Mouse (Mus musculus) limb, embryonic 12.5 days (tissue): ENCODE measurements around the gene Atp1b2. TPM values are rescaled to one million over a fixed set of nuclear protein-coding genes. Genes with fewer than 3 reads are reported as not detected.
"Not testable (repeated sequence)": the region's sequence is repeated elsewhere in the genome, so short reads cannot be mapped to it uniquely, and the experiment has no call there.

ENCODE experiments used
- ATAC-seq: fragments of 200-750 bp; cut with Nextera tagmentation; 2 replicates; pipeline ENCODE4 v1.8.0; 2017; ENCODE audit warnings: low read depth, moderate TSS enrichment; ENCODE audit not compliant: insufficient number of reproducible peaks, insufficient read depth, low FRiP score, low TSS enrichment
- H3K27ac ChIP-seq: fragments of 300-500 bp; sonication (generic); 2 replicates; pipeline ENCODE4 v1.5.1; 2016; ENCODE audit warnings: mild to moderate bottlenecking, moderate library complexity
- H3K27me3 ChIP-seq: fragments of 300-500 bp; sonication (generic); 2 replicates; pipeline ENCODE4 v1.6.1; 2016; ENCODE audit warnings: mild to moderate bottlenecking, moderate library complexity
- H3K36me3 ChIP-seq: fragments of 300-500 bp; sonication (generic); 2 replicates; pipeline ENCODE4 v1.6.1; 2016; ENCODE audit warnings: mild to moderate bottlenecking, moderate library complexity
- H3K4me1 ChIP-seq: fragments of 300-500 bp; sonication (generic); replicated peaks from 2 replicates; pipeline ENCODE4 v1.6.1; 2016
- H3K4me2 ChIP-seq: fragments of 300-500 bp; sonication (generic); 2 replicates; pipeline ENCODE4 v1.6.1; 2016; ENCODE audit warnings: mild to moderate bottlenecking, moderate library complexity
- H3K4me3 ChIP-seq: fragments of 300-500 bp; sonication (generic); replicated peaks from 2 replicates; pipeline ENCODE4 v1.5.1; 2016; ENCODE audit warnings: mild to moderate bottlenecking
- H3K9ac ChIP-seq: fragments of 300-500 bp; sonication (generic); replicated peaks from 2 replicates; pipeline ENCODE4 v1.6.1; 2016; ENCODE audit warnings: mild to moderate bottlenecking, moderate library complexity
- H3K9me3 ChIP-seq: fragments of 300-500 bp; sonication (generic); 2 replicates; pipeline ENCODE4 v1.6.1; 2016; ENCODE audit warnings: mild to moderate bottlenecking, moderate library complexity
- whole genome bisulfite sequencing: fragments of 180-500 bp; shearing (Covaris S2); methylation state at CpG from one replicate; pipeline ENCODE4 v1.1.7; 2016; 5-methylcytosine and 5-hydroxymethylcytosine counted together
- polyA plus RNA-seq: library from polyadenylated mRNA; unstranded; fragments of >200 nt; fragmentation: Nextera tagmentation; extraction: Ambion mirVana; gene quantifications from 2 replicates; pipeline ENCODE4 v1.2.1, GENCODE M21; 2016

Atp1b2 gene
- 3.0 and 4.8 TPM in 2 replicates for polyA plus RNA-seq

- 3% methylated on average over 32 of the region's 32 CpGs for WGBS
Observed at GRCm38 (mm10) chr11:69605726-69606490, at the start of gene Atp1b2. Atp1b2 (minus strand) TSS chr11:69605942.

GRCm38 (mm10) chr11:69654760-69655159, 49.0 kb upstream of the Atp1b2 start:
- ATAC-seq = no peak
- no peaks in the 10 kb centered on the region for H3K27me3 ChIP-seq
- no peaks in the 10 kb centered on the region for H3K9me3 ChIP-seq
- peak overlapping the region; percentile 73 for H3K27ac ChIP-seq
- H3K36me3 ChIP-seq = peaks cover 83% of the 10 kb centered on the region
- no peak overlapping the region for H3K4me2 ChIP-seq
- 32% methylated on average over 9 of the region's 9 CpGs for WGBS
- no peak overlapping the region for H3K9ac ChIP-seq
- peaks cover 28% of the 10 kb centered on the region for H3K4me1 ChIP-seq
- no peak overlapping the region for H3K4me3 ChIP-seq

More at GRCm38 (mm10) chr11:69605726-69606490, at the start of gene Atp1b2:
- Histone ChIP-seq H3K4me1 (peaks cover 23% of the 10 kb centered on the region), H3K9ac (peak within 1 kb of the TSS; percentile 71), H3K4me2 (peak within 1 kb of the TSS; percentile 98), H3K4me3 (peak within 1 kb of the TSS; percentile 57), H3K36me3 (no peaks in the 10 kb centered on the region), H3K27me3 (peaks cover 27% of the 10 kb centered on the region), H3K27ac (peak within 1 kb of the TSS; percentile 35; the same call in 1 of the 2 replicates), H3K9me3 (no peaks in the 10 kb centered on the region)
- ATAC-seq = peak; percentile 89

- peaks cover 28% of the 10 kb centered on the region for H3K4me1 ChIP-seq
- WGBS = 71% methylated on average over 5 of the region's 5 CpGs
- no peak overlapping the region for H3K4me2 ChIP-seq
- no peaks in the 10 kb centered on the region for H3K27me3 ChIP-seq
- no peak overlapping the region for H3K4me3 ChIP-seq
- H3K9ac ChIP-seq = no peak overlapping the region
- no peak for ATAC-seq
- peak overlapping the region; percentile 45; the same call in 1 of the 2 replicates for H3K27ac ChIP-seq
- no peaks in the 10 kb centered on the region for H3K9me3 ChIP-seq
- peaks cover 85% of the 10 kb centered on the region for H3K36me3 ChIP-seq
Observed at GRCm38 (mm10) chr11:69653399-69653798, 47.7 kb upstream of the Atp1b2 start.

- no peak for ATAC-seq
- no peaks in the 10 kb centered on the region for H3K9me3 ChIP-seq
- no peak overlapping the region for H3K4me3 ChIP-seq
- H3K4me2 ChIP-seq = no peak overlapping the region
- 93% methylated on average over 5 of the region's 5 CpGs for WGBS
- peaks cover 99% of the 10 kb centered on the region for H3K36me3 ChIP-seq
- no peaks in the 10 kb centered on the region for H3K27me3 ChIP-seq
- no peaks in the 10 kb centered on the region for H3K4me1 ChIP-seq
- no peak overlapping the region for H3K27ac ChIP-seq
- no peak overlapping the region for H3K9ac ChIP-seq
Observed at GRCm38 (mm10) chr11:69645860-69646259, 40.1 kb upstream of the Atp1b2 start.

- Histone ChIP-seq H3K27ac (no peak overlapping the region), H3K27me3 (no peaks in the 10 kb centered on the region), H3K4me2 (peak overlapping the region; percentile 83), H3K9ac (no peak overlapping the region), H3K36me3 (peaks cover 41% of the 10 kb centered on the region), H3K4me3 (no peak overlapping the region), H3K4me1 (peaks cover 22% of the 10 kb centered on the region), H3K9me3 (no peaks in the 10 kb centered on the region)
- ATAC-seq = no peak
- WGBS = 87% methylated on average over 3 of the region's 3 CpGs
Observed at GRCm38 (mm10) chr11:69635471-69635870, 29.7 kb upstream of the Atp1b2 start.

- peaks cover 22% of the 10 kb centered on the region for H3K4me1 ChIP-seq
- WGBS = under 1% methylated on average over 36 of the region's 50 CpGs
- peak overlapping the region; percentile 99 for H3K4me3 ChIP-seq
- peaks cover 24% of the 10 kb centered on the region for H3K36me3 ChIP-seq
- no peaks in the 10 kb centered on the region for H3K27me3 ChIP-seq
- peak overlapping the region; percentile 97 for H3K27ac ChIP-seq
- ATAC-seq = peak; percentile 18; the same call in 1 of the 2 replicates
- no peaks in the 10 kb centered on the region for H3K9me3 ChIP-seq
- peak overlapping the region; percentile 99 for H3K9ac ChIP-seq
- peak overlapping the region; percentile 83 for H3K4me2 ChIP-seq
Observed at GRCm38 (mm10) chr11:69633128-69633866, 27.6 kb upstream of the Atp1b2 start.

GRCm38 (mm10) chr11:69632284-69633089, 26.7 kb upstream of the Atp1b2 start, which contains the start of gene Fxr2:
Fxr2 (plus strand) TSS chr11:69632990.
- Histone ChIP-seq H3K9me3 (no peaks in the 10 kb centered on the region), H3K9ac (peak within 1 kb of the TSS; percentile 99), H3K4me1 (peaks cover 22% of the 10 kb centered on the region), H3K27ac (peak within 1 kb of the TSS; percentile 97), H3K4me2 (peak within 1 kb of the TSS; percentile 83), H3K27me3 (no peaks in the 10 kb centered on the region), H3K4me3 (peak within 1 kb of the TSS; percentile 99), H3K36me3 (peaks cover 18% of the 10 kb centered on the region)
- ATAC-seq = peak; percentile 99
- WGBS = 1% methylated on average over 45 of the region's 56 CpGs

- Histone ChIP-seq H3K9ac (no peak overlapping the region), H3K27me3 (no peaks in the 10 kb centered on the region), H3K9me3 (no peaks in the 10 kb centered on the region), H3K4me2 (no peak overlapping the region), H3K4me1 (peaks cover 10% of the 10 kb centered on the region), H3K4me3 (no peak overlapping the region), H3K36me3 (peaks cover 2% of the 10 kb centered on the region; the same call in 1 of the 2 replicates), H3K27ac (no peak overlapping the region)
- WGBS = 70% methylated on average over 1 of the region's 1 CpGs
- no peak for ATAC-seq
Observed at GRCm38 (mm10) chr11:69629802-69630201, 24.1 kb upstream of the Atp1b2 start.

- Histone ChIP-seq H3K9me3 (no peaks in the 10 kb centered on the region), H3K36me3 (0 out of 2 replicates have a peak, but pooled peaks cover 3% of the 10 kb centered on the region), H3K9ac (no peak overlapping the region), H3K27me3 (no peaks in the 10 kb centered on the region), H3K4me3 (no peak overlapping the region), H3K4me2 (no peak overlapping the region), H3K27ac (no peak overlapping the region), H3K4me1 (no peaks in the 10 kb centered on the region)
- ATAC-seq = no peak
- WGBS = 39% methylated on average over 6 of the region's 6 CpGs
Observed at GRCm38 (mm10) chr11:69628286-69628685, 22.5 kb upstream of the Atp1b2 start.

- not testable (repeated sequence) for H3K4me3 ChIP-seq, H3K4me1 ChIP-seq, ATAC-seq, H3K27ac ChIP-seq, H3K36me3 ChIP-seq, H3K27me3 ChIP-seq, H3K9ac ChIP-seq, H3K4me2 ChIP-seq, H3K9me3 ChIP-seq
- 77% methylated on average over 2 of the region's 2 CpGs for WGBS
Observed at GRCm38 (mm10) chr11:69624339-69624738, 18.6 kb upstream of the Atp1b2 start.
